Mouse (Mus musculus) hindbrain, postnatal 0 days (tissue): ENCODE measurements around the gene Mvb12a. TPM values are rescaled to one million over a fixed set of nuclear protein-coding genes. Genes with fewer than 3 reads are reported as not detected.

Source experiments
- ATAC-seq: fragments of 200-750 bp; cut with Nextera tagmentation; 2 replicates; pipeline ENCODE4 v1.8.0; 2017; ENCODE audit warnings: mild to moderate bottlenecking, moderate TSS enrichment, moderate library complexity
- DNase-seq: peaks from one replicate; pipeline ENCODE4 v3.0.0-alpha.2; 2015; ENCODE audit warnings: low spot score
- H3K27ac ChIP-seq: fragments of 300-500 bp; sonication (generic); 2 replicates; pipeline ENCODE4 v1.5.1; 2014; ENCODE audit warnings: mild to moderate bottlenecking
- H3K27me3 ChIP-seq: fragments of 300-500 bp; sonication (generic); 2 replicates; pipeline ENCODE4 v1.6.1; 2014; ENCODE audit warnings: low read length, mixed read lengths; ENCODE audit not compliant: insufficient read depth
- H3K36me3 ChIP-seq: fragments of 300-500 bp; sonication (generic); 2 replicates; pipeline ENCODE4 v1.6.1; 2014; ENCODE audit warnings: low read length, mixed read lengths; ENCODE audit not compliant: insufficient read depth
- H3K4me1 ChIP-seq: fragments of 300-500 bp; sonication (generic); 2 replicates; pipeline ENCODE4 v1.6.1; 2014; ENCODE audit warnings: antibody characterized with exemption, low read length, mixed read lengths; ENCODE audit not compliant: insufficient read depth
- H3K4me2 ChIP-seq: fragments of 300-500 bp; sonication (generic); 2 replicates; pipeline ENCODE4 v1.6.1; 2014; ENCODE audit warnings: low read depth, mild to moderate bottlenecking, low read length, moderate library complexity, mixed read lengths
- H3K4me3 ChIP-seq: fragments of 300-500 bp; sonication (generic); 2 replicates; pipeline ENCODE4 v1.5.1; 2014; ENCODE audit warnings: low read length
- H3K9ac ChIP-seq: fragments of 300-500 bp; sonication (generic); replicated peaks from 2 replicates; pipeline ENCODE4 v1.6.1; 2014; ENCODE audit warnings: mild to moderate bottlenecking, low read length, moderate library complexity, mixed read lengths
- H3K9me3 ChIP-seq: fragments of 300-500 bp; sonication (generic); 2 replicates; pipeline ENCODE4 v1.6.1; 2016; ENCODE audit warnings: low read length, mixed read lengths
- CTCF ChIP-seq: IDR thresholded peaks from 2 replicates; pipeline ENCODE4 v1.5.1; 2016; ENCODE audit warnings: antibody characterized with exemption, control low read depth, low read depth
- WGBS: fragments of 180-500 bp; shearing (Covaris S2); extraction: QIAGEN DNeasy Blood & Tissue Kit; methylation state at CpG from one replicate; pipeline ENCODE4 v1.1.7; 2014; 5-methylcytosine and 5-hydroxymethylcytosine counted together
- polyA plus RNA-seq: library from polyadenylated mRNA; unstranded; fragments of >200 nt; fragmentation: Nextera tagmentation; extraction: Ambion mirVana; gene quantifications from 2 replicates; pipeline ENCODE4 v1.2.1, GENCODE M21; 2015
- total RNA-seq: library from RNA; depleted of rRNA; stranded (reverse); fragments of >200 nt; gene quantifications from 2 replicates; pipeline ENCODE4 v1.2.3, GENCODE M21; 2014; rRNA removed

The Mvb12a gene
- total RNA-seq (75.9 and 83.8 TPM in 2 replicates), polyA plus RNA-seq (83.7 and 85.7 TPM in 2 replicates)

DNA sequence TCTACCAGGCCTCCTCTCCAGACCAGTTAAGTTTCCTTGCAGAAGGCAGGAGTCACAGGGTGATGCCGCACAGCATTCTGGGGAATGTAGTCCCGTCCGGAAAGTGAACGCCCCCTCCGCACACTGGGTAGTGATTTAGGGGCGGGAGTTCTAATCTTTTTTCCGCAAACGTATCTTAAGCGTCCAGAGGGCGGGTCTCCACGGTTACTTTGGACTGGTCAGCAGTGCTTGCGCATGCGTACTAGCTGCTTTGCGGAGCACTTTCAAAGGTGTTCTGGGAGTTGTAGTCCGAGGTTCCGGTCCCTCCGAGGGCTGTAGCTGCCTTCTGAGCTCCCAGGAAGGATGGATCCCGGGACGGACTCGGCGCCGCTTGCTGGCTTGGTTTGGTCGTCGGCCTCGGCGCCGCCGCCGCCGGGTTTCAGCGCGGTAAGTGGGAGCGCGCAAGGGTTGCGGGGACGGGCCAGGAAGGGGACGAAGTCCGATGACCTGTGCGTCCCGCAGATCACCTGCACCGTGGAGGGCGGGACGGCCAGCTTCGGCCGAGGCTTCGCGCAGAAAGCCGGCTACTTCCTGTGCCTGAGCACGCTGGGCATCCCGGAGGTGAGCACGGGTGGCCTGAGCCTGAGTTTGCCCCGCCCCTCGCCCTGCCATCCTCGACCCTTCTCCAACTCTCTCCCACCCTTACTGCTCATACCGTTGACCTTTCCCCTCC lies at the start of gene Mvb12a:
Gene Mvb12a (plus strand): TSS at position 291 of the 712 bp plus-strand sequence.
- DNase-seq (peak; percentile 100), ATAC-seq (peak; percentile 97)
- H3K9ac ChIP-seq = peak within 1 kb of the TSS; percentile 84
- peak within 1 kb of the TSS; percentile 66 for H3K27ac ChIP-seq
- under 1% methylated on average over 55 of the region's 55 CpGs for WGBS
- H3K27me3 ChIP-seq = peaks cover 3% of the 10 kb centered on the region; the same call in 1 of the 2 replicates
- peaks cover 14% of the 10 kb centered on the region for H3K36me3 ChIP-seq
- peak within 1 kb of the TSS; percentile 89 for H3K4me3 ChIP-seq
- H3K4me1 ChIP-seq = peaks cover 9% of the 10 kb centered on the region
- TF ChIP-seq CTCF = no peak
- H3K4me2 ChIP-seq = peak within 1 kb of the TSS; percentile 93
- no peaks in the 10 kb centered on the region for H3K9me3 ChIP-seq

DNA sequence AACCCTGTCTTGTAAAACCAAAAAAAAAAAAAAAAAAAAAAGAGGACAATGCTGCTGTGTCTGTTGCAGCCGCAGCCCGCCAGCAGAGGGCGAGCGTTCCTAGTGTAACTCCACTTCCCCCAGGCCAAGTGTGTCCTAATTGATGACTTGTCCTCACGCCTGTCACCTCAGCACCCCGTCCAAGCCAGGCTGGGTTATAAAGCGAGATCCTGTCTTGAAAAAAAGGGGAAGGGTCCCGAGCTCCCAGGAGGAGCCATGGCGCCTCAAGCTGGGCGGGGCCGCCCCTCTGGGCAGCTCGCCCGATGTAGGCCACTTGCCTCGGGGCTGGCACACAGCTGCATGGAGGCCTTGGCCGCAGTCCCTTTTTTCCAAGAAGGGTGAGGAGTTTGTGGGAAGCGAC lies 47.7 kb upstream of the Mvb12a start:
- peak; percentile 81 for ATAC-seq
- Histone ChIP-seq H3K4me2 (peak overlapping the region; percentile 22; the same call in 1 of the 2 replicates), H3K9ac (no peak overlapping the region), H3K27me3 (no peaks in the 10 kb centered on the region), H3K9me3 (no peaks in the 10 kb centered on the region), H3K36me3 (peaks cover 19% of the 10 kb centered on the region; the same call in 1 of the 2 replicates), H3K27ac (no peak overlapping the region), H3K4me1 (no peaks in the 10 kb centered on the region), H3K4me3 (no peak overlapping the region; the same call in 1 of the 2 replicates)
- DNase-seq = peak; percentile 92
- TF ChIP-seq CTCF = peak; percentile 83
- 16% methylated on average over 16 of the region's 16 CpGs for WGBS

DNA sequence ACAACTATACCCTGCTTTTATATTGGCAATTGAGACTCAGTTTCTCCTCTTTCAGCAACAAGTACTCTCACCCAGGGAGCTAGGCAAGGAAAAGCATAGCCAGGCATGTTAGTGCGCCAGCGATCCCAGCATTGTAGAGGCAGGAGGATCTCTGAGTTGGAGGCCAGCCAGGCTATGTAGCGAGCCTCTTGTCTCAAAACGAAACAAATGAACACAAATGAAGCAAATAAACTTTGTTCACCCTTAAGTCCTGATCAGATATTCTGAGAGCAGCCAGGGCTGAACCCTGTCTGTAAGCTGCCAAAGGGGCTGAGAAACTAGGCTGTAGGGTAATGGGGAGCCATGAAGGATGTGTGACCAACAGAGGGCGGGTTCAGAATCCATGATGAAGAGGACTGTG lies 46.9 kb upstream of the Mvb12a start:
- Histone ChIP-seq H3K27ac (peak overlapping the region; percentile 38), H3K27me3 (no peaks in the 10 kb centered on the region), H3K36me3 (peaks cover 19% of the 10 kb centered on the region; the same call in 1 of the 2 replicates), H3K4me3 (no peak overlapping the region), H3K9me3 (no peaks in the 10 kb centered on the region), H3K9ac (no peak overlapping the region), H3K4me2 (no peak overlapping the region), H3K4me1 (no peaks in the 10 kb centered on the region)
- DNase-seq (no peak), ATAC-seq (no peak)
- 86% methylated on average over 5 of the region's 5 CpGs for WGBS
- TF ChIP-seq CTCF = no peak

- peaks cover 19% of the 10 kb centered on the region; the same call in 1 of the 2 replicates for H3K36me3 ChIP-seq
- H3K27ac ChIP-seq = peak overlapping the region; percentile 4; the same call in 1 of the 2 replicates
- no peaks in the 10 kb centered on the region for H3K4me1 ChIP-seq
- 31% methylated on average over 11 of the region's 11 CpGs for WGBS
- DNase-seq (peak; percentile 39), ATAC-seq (no peak)
- no peak for TF ChIP-seq CTCF
- no peak overlapping the region for H3K9ac ChIP-seq
- no peaks in the 10 kb centered on the region for H3K9me3 ChIP-seq
- no peak overlapping the region for H3K4me2 ChIP-seq
- H3K27me3 ChIP-seq = no peaks in the 10 kb centered on the region
- no peak overlapping the region for H3K4me3 ChIP-seq
Observed at GRCm38 (mm10) chr8:71496481-71496880, 46.2 kb upstream of the Mvb12a start.

DNA sequence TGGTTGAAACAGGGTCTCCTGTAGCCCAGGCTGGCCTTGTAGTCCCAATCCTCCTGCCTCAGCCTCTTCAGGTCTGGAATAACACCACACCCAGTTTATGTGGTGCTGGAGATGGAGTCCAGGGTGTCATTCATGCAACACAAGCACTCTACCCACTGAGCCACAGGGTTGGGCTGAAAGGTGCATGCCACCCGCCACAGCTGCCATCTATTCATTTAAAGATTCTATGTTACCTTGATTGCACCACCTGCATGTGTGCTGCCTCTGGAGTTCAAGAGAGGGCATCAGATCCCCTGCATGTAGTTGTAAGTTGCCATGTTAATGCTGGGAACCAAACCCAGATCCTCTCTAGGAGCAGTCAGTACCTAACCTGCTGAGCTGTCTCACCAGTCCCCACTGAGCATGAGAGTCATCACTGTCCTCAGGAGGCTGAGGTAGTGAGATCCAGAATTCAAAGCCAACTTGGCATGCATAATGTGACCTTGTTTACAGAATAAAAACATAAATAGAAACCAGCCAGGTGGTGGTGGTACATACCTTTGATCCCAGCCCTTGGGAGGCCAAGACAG lies 45.6 kb upstream of the Mvb12a start:
- no peak overlapping the region for H3K4me2 ChIP-seq
- no peak overlapping the region for H3K4me3 ChIP-seq
- WGBS = 93% methylated on average over 1 of the region's 1 CpGs
- peak overlapping the region; percentile 4; the same call in 1 of the 2 replicates for H3K27ac ChIP-seq
- H3K9ac ChIP-seq = no peak overlapping the region
- no peaks in the 10 kb centered on the region for H3K9me3 ChIP-seq
- no peaks in the 10 kb centered on the region for H3K4me1 ChIP-seq
- DNase-seq (no peak), ATAC-seq (no peak)
- TF ChIP-seq CTCF = no peak
- peaks cover 14% of the 10 kb centered on the region; the same call in 1 of the 2 replicates for H3K36me3 ChIP-seq
- H3K27me3 ChIP-seq = no peaks in the 10 kb centered on the region

DNA sequence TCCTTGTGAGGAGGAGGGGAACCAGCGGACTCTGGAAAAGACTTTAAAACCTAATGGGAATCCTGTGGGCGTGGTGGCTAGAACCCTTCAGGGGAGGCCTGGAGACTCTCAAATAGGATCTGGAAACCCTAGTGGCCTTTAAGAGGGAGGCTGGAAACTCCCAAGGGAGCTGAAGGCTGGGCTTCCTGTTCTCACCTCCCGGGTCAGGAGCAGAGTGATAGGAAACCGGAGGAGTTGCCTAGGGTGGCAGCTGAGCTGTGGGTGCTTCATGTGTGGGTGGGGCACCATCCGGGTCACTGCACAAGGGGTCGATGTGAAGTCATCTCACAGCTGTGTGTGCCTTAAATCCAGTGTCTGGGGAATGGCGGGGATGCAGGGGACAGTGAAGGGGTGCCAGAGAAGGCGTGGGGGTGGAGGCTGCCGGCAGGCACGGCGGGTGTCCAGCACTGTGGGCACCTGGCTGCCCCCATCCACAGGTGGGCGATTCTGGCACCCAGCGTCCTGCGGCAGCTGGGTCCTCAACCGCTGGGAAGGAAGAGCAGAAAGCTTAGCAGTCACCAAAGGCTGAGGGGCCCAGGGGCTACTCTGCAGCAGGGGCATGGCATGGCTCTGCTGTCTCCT lies 44.7 kb upstream of the Mvb12a start:
- 0 out of 2 replicates have a peak, but pooled peaks cover 6% of the 10 kb centered on the region for H3K36me3 ChIP-seq
- ATAC-seq = no peak
- H3K4me2 ChIP-seq = no peak overlapping the region
- H3K4me3 ChIP-seq = no peak overlapping the region
- H3K27ac ChIP-seq = no peak overlapping the region
- H3K27me3 ChIP-seq = no peaks in the 10 kb centered on the region
- 39% methylated on average over 15 of the region's 15 CpGs for WGBS
- no peak overlapping the region for H3K9ac ChIP-seq
- H3K9me3 ChIP-seq = no peaks in the 10 kb centered on the region
- TF ChIP-seq CTCF = no peak
- DNase-seq = no peak
- H3K4me1 ChIP-seq = no peaks in the 10 kb centered on the region
